Mouse (Mus musculus) neural tube, embryonic 11.5 days (tissue): ENCODE measurements around the gene Selenbp1. TPM values are rescaled to one million over a fixed set of nuclear protein-coding genes. Genes with fewer than 3 reads are reported as not detected.

Experiments used
- ATAC-seq: fragments of 200-750 bp; cut with Nextera tagmentation; 2 replicates; pipeline ENCODE4 v1.8.0; 2017; ENCODE audit warnings: moderate number of reproducible peaks, mild to moderate bottlenecking, moderate TSS enrichment, moderate library complexity; ENCODE audit not compliant: insufficient read depth, low FRiP score, low TSS enrichment
- DNase-seq: peaks from one replicate; pipeline ENCODE4 v3.0.0-alpha.2; 2015; ENCODE audit warnings: low spot score
- H3K27ac ChIP-seq: fragments of 300-500 bp; sonication (generic); 2 replicates; pipeline ENCODE4 v1.5.1; 2014; ENCODE audit warnings: low read depth, mild to moderate bottlenecking, low read length
- H3K27me3 ChIP-seq: fragments of 300-500 bp; sonication (generic); 2 replicates; pipeline ENCODE4 v1.6.1; 2014; ENCODE audit warnings: mild to moderate bottlenecking, low read length, mixed read lengths; ENCODE audit not compliant: control insufficient read depth, insufficient read depth
- H3K36me3 ChIP-seq: fragments of 300-500 bp; sonication (generic); 2 replicates; pipeline ENCODE4 v1.6.1; 2014; ENCODE audit warnings: mild to moderate bottlenecking, low read length, moderate library complexity, mixed read lengths; ENCODE audit not compliant: control insufficient read depth, insufficient read depth
- H3K4me1 ChIP-seq: fragments of 300-500 bp; sonication (generic); 2 replicates; pipeline ENCODE4 v1.6.1; 2014; ENCODE audit warnings: low read length, mixed read lengths; ENCODE audit not compliant: control insufficient read depth, insufficient read depth
- H3K4me2 ChIP-seq: fragments of 300-500 bp; sonication (generic); 2 replicates; pipeline ENCODE4 v1.6.1; 2014; ENCODE audit warnings: low read depth, mild to moderate bottlenecking, moderate library complexity
- H3K4me3 ChIP-seq: fragments of 300-500 bp; sonication (generic); 2 replicates; pipeline ENCODE4 v1.5.1; 2014; ENCODE audit warnings: low read depth, low read length
- H3K9ac ChIP-seq: fragments of 300-500 bp; sonication (generic); 2 replicates; pipeline ENCODE4 v1.6.1; 2014; ENCODE audit warnings: mild to moderate bottlenecking, low read length
- H3K9me3 ChIP-seq: fragments of 300-500 bp; sonication (generic); 2 replicates; pipeline ENCODE4 v1.6.1; 2016; ENCODE audit warnings: low read length; ENCODE audit not compliant: control insufficient read depth
- WGBS: fragments of 180-500 bp; shearing (Covaris S2); extraction: QIAGEN DNeasy Blood & Tissue Kit; methylation state at CpG from one replicate; pipeline ENCODE4 v1.1.7; 2014; 5-methylcytosine and 5-hydroxymethylcytosine counted together
- polyA plus RNA-seq: library from polyadenylated mRNA; unstranded; fragments of >200 nt; fragmentation: Nextera tagmentation; extraction: Ambion mirVana; gene quantifications from 2 replicates; pipeline ENCODE4 v1.2.1, GENCODE M21; 2014

The Selenbp1 gene
- polyA plus RNA-seq, 1 experiment from 2014 or later, result 6.2 TPM

- Histone ChIP-seq H3K4me3 (no peak overlapping the region), H3K27me3 (no peaks in the 10 kb centered on the region), H3K4me2 (no peak overlapping the region), H3K36me3 (peaks cover 2% of the 10 kb centered on the region), H3K9me3 (no peaks in the 10 kb centered on the region), H3K27ac (no peak overlapping the region), H3K9ac (no peak overlapping the region), H3K4me1 (no peaks in the 10 kb centered on the region)
- ATAC-seq (no peak), DNase-seq (no peak)
- WGBS, result 94% methylated on average over 11 of the region's 11 CpGs
Measured at GRCm38 (mm10) chr3:94984312-94984711, 51.5 kb downstream of the Selenbp1 start.

GRCm38 (mm10) chr3:94985513-94985912 lies 52.7 kb downstream of the Selenbp1 start:
- 95% methylated on average over 2 of the region's 2 CpGs for WGBS
- Histone ChIP-seq H3K36me3 (peaks cover 2% of the 10 kb centered on the region), H3K9ac (no peak overlapping the region), H3K4me3 (no peak overlapping the region), H3K9me3 (no peaks in the 10 kb centered on the region), H3K27ac (no peak overlapping the region), H3K4me2 (no peak overlapping the region), H3K4me1 (no peaks in the 10 kb centered on the region), H3K27me3 (no peaks in the 10 kb centered on the region)
- no peak for ATAC-seq
- DNase-seq, result no peak

GRCm38 (mm10) chr3:94987578-94987977 lies 54.7 kb downstream of the Selenbp1 start:
- no peaks in the 10 kb centered on the region for H3K4me1 ChIP-seq
- H3K27me3 ChIP-seq, result no peaks in the 10 kb centered on the region
- H3K4me2 ChIP-seq, result no peak overlapping the region
- peaks cover 4% of the 10 kb centered on the region for H3K36me3 ChIP-seq
- ATAC-seq (no peak), DNase-seq (no peak)
- no peak overlapping the region for H3K9ac ChIP-seq
- H3K9me3 ChIP-seq, result no peaks in the 10 kb centered on the region
- no peak overlapping the region for H3K4me3 ChIP-seq
- H3K27ac ChIP-seq, result no peak overlapping the region

- no peak overlapping the region for H3K4me2 ChIP-seq
- no peak for DNase-seq
- WGBS, result 74% methylated on average over 9 of the region's 9 CpGs
Measured at GRCm38 (mm10) chr3:94989159-94989761, 56.4 kb downstream of the Selenbp1 start.

More at GRCm38 (mm10) chr3:94989159-94989761, 56.4 kb downstream of the Selenbp1 start:
- Histone ChIP-seq H3K9me3 (no peaks in the 10 kb centered on the region), H3K4me3 (no peak overlapping the region), H3K9ac (no peak overlapping the region), H3K27ac (no peak overlapping the region), H3K27me3 (no peaks in the 10 kb centered on the region), H3K36me3 (peaks cover 6% of the 10 kb centered on the region), H3K4me1 (no peaks in the 10 kb centered on the region)
- no peak for ATAC-seq

Other genes with a start within 250 kb of the Selenbp1 start
- gene Selenbp2, start 239.5 kb upstream of the Selenbp1 start, polyA plus RNA-seq, result not detected in 2 replicates
- 2.5 and 3.0 TPM in 2 replicates for gene Cgn, start 146.6 kb upstream of the Selenbp1 start, polyA plus RNA-seq
- 23.6 and 25.0 TPM in 2 replicates for gene Pogz, start 95.5 kb upstream of the Selenbp1 start, polyA plus RNA-seq
- gene Psmb4, start 46.1 kb upstream of the Selenbp1 start, polyA plus RNA-seq, result 375 and 398 TPM in 2 replicates
- gene Rfx5, start 21.0 kb downstream of the Selenbp1 start, polyA plus RNA-seq, result 7.1 and 7.2 TPM in 2 replicates
- gene Pi4kb, start 41.7 kb downstream of the Selenbp1 start, polyA plus RNA-seq, result 24.8 and 27.0 TPM in 2 replicates
- 27.6 and 32.8 TPM in 2 replicates for gene Zfp687, start 82.4 kb downstream of the Selenbp1 start, polyA plus RNA-seq
- 315 and 321 TPM in 2 replicates for gene Psmd4, start 109.6 kb downstream of the Selenbp1 start, polyA plus RNA-seq
- 12.3 and 13.4 TPM in 2 replicates for gene Pip5k1a, start 173.9 kb downstream of the Selenbp1 start, polyA plus RNA-seq
- 243 and 248 TPM in 2 replicates for gene Vps72, start 178.0 kb downstream of the Selenbp1 start, polyA plus RNA-seq
- 0.57 and 1.0 TPM in 2 replicates for gene Tmod4, start 191.4 kb downstream of the Selenbp1 start, polyA plus RNA-seq
- gene Scnm1, start 201.0 kb downstream of the Selenbp1 start, polyA plus RNA-seq, result 85.0 and 89.6 TPM in 2 replicates
- gene Lysmd1, start 201.0 kb downstream of the Selenbp1 start, polyA plus RNA-seq, result 15.5 and 17.9 TPM in 2 replicates
- 1.4 and 1.5 TPM in 2 replicates for gene Tnfaip8l2, start 209.3 kb downstream of the Selenbp1 start, polyA plus RNA-seq
- gene Sema6c, start 227.4 kb downstream of the Selenbp1 start, polyA plus RNA-seq, result 22.5 and 24.4 TPM in 2 replicates